Mouse (Mus musculus): ENCODE measurements around the gene Dxo. TPM values are rescaled to one million over a fixed set of nuclear protein-coding genes. Genes with fewer than 3 reads are reported as not detected.
"Not testable (repeated sequence)": the region's sequence is repeated elsewhere in the genome, so short reads cannot be mapped to it uniquely, and the experiment has no call there.

Dxo gene
- polyA plus RNA-seq, 1 experiment from 2014 or later = 39.9 TPM

DNA sequence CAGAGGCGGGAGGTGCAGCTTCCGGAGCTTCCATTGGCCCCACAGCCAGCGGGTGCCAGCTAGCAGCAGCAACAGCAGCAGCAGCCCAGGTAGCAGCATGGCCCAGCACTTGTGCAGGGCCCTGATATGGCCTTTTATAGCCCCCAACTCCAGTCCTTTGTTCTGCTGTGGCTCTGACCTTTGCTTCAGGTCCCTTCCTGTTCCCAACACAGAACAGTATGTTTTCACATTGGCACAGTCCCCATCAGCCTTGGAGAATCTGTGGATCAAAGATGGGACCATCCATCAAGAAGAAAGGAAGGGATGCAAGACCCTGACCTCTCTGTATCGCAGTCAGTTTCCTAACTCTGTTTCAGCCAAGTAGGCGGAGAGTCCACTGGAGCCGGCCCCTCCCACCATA is 32.5 kb upstream of the Dxo start, which contains the start of gene Cyp21a1:
Gene Cyp21a1 (minus strand): TSS at position 261 of the 400 bp plus-strand sequence.
- not testable (repeated sequence) for H3K4me3 ChIP-seq; H3K4me2 ChIP-seq; H3K4me1 ChIP-seq (replicated peaks); H3K27ac ChIP-seq (ENCODE audit: poor library complexity, severe bottlenecking); H3K36me3 ChIP-seq; H3K9me3 ChIP-seq (replicated peaks); H3K27me3 ChIP-seq (replicated peaks); ATAC-seq (ENCODE audit: insufficient number of reproducible peaks, low FRiP score); H3K9ac ChIP-seq
- WGBS = 81% methylated on average over 6 of the region's 6 CpGs

- no peaks in the 10 kb centered on the region for H3K4me1 ChIP-seq (replicated peaks)
- no peak overlapping the region for H3K4me3 ChIP-seq
- no peak for ATAC-seq (ENCODE audit: insufficient number of reproducible peaks, low FRiP score)
- no peak overlapping the region for H3K27ac ChIP-seq (ENCODE audit: poor library complexity, severe bottlenecking)
- H3K36me3 ChIP-seq = no peaks in the 10 kb centered on the region
- WGBS = 73% methylated on average over 6 of the region's 6 CpGs
- peaks cover 8% of the 10 kb centered on the region for H3K9me3 ChIP-seq (replicated peaks)
- H3K9ac ChIP-seq = no peak overlapping the region
- no peaks in the 10 kb centered on the region for H3K27me3 ChIP-seq (replicated peaks)
- H3K4me2 ChIP-seq = no peak overlapping the region
Observed at GRCm38 (mm10) chr17:34804871-34805562, 31.8 kb upstream of the Dxo start.

DNA sequence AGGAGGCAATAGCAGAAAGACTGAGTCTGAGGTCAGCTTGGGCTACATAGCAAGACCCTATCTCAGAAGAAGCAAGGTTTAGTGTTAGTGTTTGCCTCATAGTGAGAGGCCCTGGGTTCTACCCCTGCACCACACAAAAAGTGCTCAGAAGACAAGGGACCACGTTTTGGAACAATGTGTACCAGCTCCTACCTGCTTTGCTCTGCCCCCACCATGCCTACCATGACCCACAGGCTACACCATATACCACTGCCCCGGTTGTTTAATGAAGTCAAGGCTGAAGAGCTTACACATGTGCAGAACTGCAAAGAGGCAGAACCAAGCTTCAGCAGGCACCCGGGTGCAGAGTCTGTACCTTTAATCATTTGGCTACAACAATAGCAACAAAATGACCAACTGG is 29.6 kb upstream of the Dxo start:
- Histone ChIP-seq H3K27ac (ENCODE audit: poor library complexity, severe bottlenecking) (no peak overlapping the region), H3K4me1 (replicated peaks) (no peaks in the 10 kb centered on the region), H3K9ac (no peak overlapping the region), H3K36me3 (no peaks in the 10 kb centered on the region), H3K4me3 (no peak overlapping the region), H3K4me2 (no peak overlapping the region), H3K9me3 (replicated peaks) (peaks cover 8% of the 10 kb centered on the region), H3K27me3 (replicated peaks) (peaks cover 5% of the 10 kb centered on the region; the same call in 1 of the 2 replicates)
- ATAC-seq (ENCODE audit: insufficient number of reproducible peaks, low FRiP score) = no peak
- 62% methylated on average over 3 of the region's 3 CpGs for WGBS

GRCm38 (mm10) chr17:34808599-34809205 is 28.1 kb upstream of the Dxo start:
- Histone ChIP-seq H3K27ac (ENCODE audit: poor library complexity, severe bottlenecking) (no peak overlapping the region), H3K4me2 (no peak overlapping the region), H3K4me3 (no peak overlapping the region), H3K9me3 (replicated peaks) (peaks cover 8% of the 10 kb centered on the region), H3K36me3 (no peaks in the 10 kb centered on the region), H3K27me3 (replicated peaks) (peaks cover 8% of the 10 kb centered on the region), H3K4me1 (replicated peaks) (no peaks in the 10 kb centered on the region), H3K9ac (no peak overlapping the region)
- WGBS = 74% methylated on average over 6 of the region's 6 CpGs
- no peak for ATAC-seq (ENCODE audit: insufficient number of reproducible peaks, low FRiP score)

- H3K9ac ChIP-seq; H3K4me3 ChIP-seq; ATAC-seq (ENCODE audit: insufficient number of reproducible peaks, low FRiP score); H3K27ac ChIP-seq (ENCODE audit: poor library complexity, severe bottlenecking); H3K36me3 ChIP-seq; H3K4me1 ChIP-seq (replicated peaks); H3K27me3 ChIP-seq (replicated peaks); H3K9me3 ChIP-seq (replicated peaks); H3K4me2 ChIP-seq: not testable (repeated sequence)
- WGBS = 78% methylated on average over 5 of the region's 5 CpGs
Observed at GRCm38 (mm10) chr17:34810411-34810810, 26.4 kb upstream of the Dxo start.

- not testable (repeated sequence) for H3K4me3 ChIP-seq; H3K4me1 ChIP-seq (replicated peaks); H3K9ac ChIP-seq; H3K4me2 ChIP-seq; ATAC-seq (ENCODE audit: insufficient number of reproducible peaks, low FRiP score); H3K27me3 ChIP-seq (replicated peaks); H3K9me3 ChIP-seq (replicated peaks); H3K27ac ChIP-seq (ENCODE audit: poor library complexity, severe bottlenecking); H3K36me3 ChIP-seq
- whole genome bisulfite sequencing = 73% methylated on average over 8 of the region's 8 CpGs
Observed at GRCm38 (mm10) chr17:34810811-34811210, 26.0 kb upstream of the Dxo start.

- Histone ChIP-seq H3K36me3 (no peaks in the 10 kb centered on the region), H3K9ac (no peak overlapping the region; the same call in 1 of the 2 replicates), H3K27ac (ENCODE audit: poor library complexity, severe bottlenecking) (no peak overlapping the region), H3K9me3 (replicated peaks) (no peaks in the 10 kb centered on the region), H3K4me1 (replicated peaks) (no peaks in the 10 kb centered on the region), H3K27me3 (replicated peaks) (peaks cover 12% of the 10 kb centered on the region), H3K4me2 (no peak overlapping the region), H3K4me3 (no peak overlapping the region)
- 58% methylated on average over 15 of the region's 15 CpGs for WGBS
- no peak for ATAC-seq (ENCODE audit: insufficient number of reproducible peaks, low FRiP score)
Observed at GRCm38 (mm10) chr17:34811275-34811674, 25.5 kb upstream of the Dxo start.

DNA sequence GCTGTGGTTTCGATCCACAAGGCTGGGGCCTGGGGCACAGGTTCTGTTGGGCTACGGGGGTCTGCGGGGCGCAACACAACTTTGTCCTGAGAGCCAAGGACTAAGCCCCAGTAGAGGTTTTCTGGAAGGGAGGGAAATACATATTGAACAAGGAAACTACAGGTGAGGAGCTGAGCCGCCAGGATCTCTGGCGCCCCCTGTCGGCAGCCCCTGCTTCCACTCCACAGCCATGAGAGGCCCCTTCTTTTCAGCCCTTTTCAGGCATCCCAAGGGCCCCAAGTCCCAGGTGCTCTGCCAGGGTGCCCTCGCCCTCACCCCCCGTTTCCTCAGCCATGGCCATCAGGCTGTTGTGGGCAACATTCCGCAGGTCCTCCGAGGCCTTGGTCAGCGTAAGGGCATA is 23.1 kb upstream of the Dxo start:
- H3K9ac ChIP-seq; H3K4me1 ChIP-seq (replicated peaks); ATAC-seq (ENCODE audit: insufficient number of reproducible peaks, low FRiP score); H3K36me3 ChIP-seq; H3K4me3 ChIP-seq; H3K4me2 ChIP-seq; H3K27ac ChIP-seq (ENCODE audit: poor library complexity, severe bottlenecking); H3K9me3 ChIP-seq (replicated peaks): not testable (repeated sequence)
- WGBS = 55% methylated on average over 12 of the region's 12 CpGs
- peaks cover 13% of the 10 kb centered on the region for H3K27me3 ChIP-seq (replicated peaks)

GRCm38 (mm10) chr17:34814818-34815370 is 21.9 kb upstream of the Dxo start:
- Histone ChIP-seq H3K9me3 (replicated peaks) (no peaks in the 10 kb centered on the region), H3K9ac (no peak overlapping the region), H3K4me3 (no peak overlapping the region), H3K27me3 (replicated peaks) (peaks cover 13% of the 10 kb centered on the region), H3K36me3 (no peaks in the 10 kb centered on the region), H3K4me1 (replicated peaks) (no peaks in the 10 kb centered on the region), H3K4me2 (no peak overlapping the region), H3K27ac (ENCODE audit: poor library complexity, severe bottlenecking) (no peak overlapping the region)
- WGBS = 68% methylated on average over 7 of the region's 7 CpGs
- no peak for ATAC-seq (ENCODE audit: insufficient number of reproducible peaks, low FRiP score)

- 92% methylated on average over 1 of the region's 1 CpGs for WGBS
- peaks cover 76% of the 10 kb centered on the region for H3K36me3 ChIP-seq
- not testable (repeated sequence) for ATAC-seq (ENCODE audit: insufficient number of reproducible peaks, low FRiP score)
Observed at GRCm38 (mm10) chr17:34830776-34831175, 6.0 kb upstream of the Dxo start.

DNA sequence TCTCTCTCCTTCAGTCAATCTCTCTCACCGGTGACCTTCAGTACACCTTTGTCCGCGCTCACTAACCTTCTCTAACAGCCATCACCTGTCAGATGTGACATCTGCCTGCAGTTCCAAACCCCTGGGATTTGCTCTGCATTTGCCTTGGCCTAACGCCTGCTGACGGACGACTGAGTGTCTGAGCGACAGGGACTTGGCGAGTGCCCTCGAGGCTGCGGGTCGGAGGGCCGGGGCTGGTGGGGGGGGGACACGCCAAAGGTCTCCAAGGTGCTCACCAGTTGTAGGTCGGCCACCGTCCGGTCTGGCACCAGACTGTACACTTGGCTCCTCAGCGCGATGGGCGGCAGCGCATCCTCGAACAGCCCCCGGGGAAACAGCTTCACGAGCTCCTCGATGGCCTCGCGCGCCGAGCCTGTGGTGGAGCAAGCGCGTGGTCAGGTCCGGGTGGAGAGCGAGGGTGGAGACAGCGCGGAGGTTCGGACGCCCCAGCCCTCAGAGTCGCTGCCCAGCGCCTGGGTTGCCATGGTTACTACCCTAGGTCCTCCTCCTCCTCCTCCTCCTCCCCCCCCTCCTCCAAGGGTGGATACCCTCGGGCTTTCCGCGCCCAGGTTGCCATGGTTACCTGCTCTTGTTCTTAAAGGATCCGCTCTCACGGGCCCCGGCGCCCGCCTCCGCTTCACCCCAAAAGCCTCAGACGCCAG is 514 bp upstream of the Dxo start:
- peaks cover 54% of the 10 kb centered on the region for H3K36me3 ChIP-seq
- H3K27ac ChIP-seq (ENCODE audit: poor library complexity, severe bottlenecking) = 0 out of 2 replicates have a peak overlapping the region, but pooled peaks have one; percentile 3
- H3K4me3 ChIP-seq = peak overlapping the region; percentile 92
- peaks cover 26% of the 10 kb centered on the region for H3K4me1 ChIP-seq (replicated peaks)
- WGBS = 4% methylated on average over 48 of the region's 48 CpGs
- peak overlapping the region; percentile 76 for H3K9ac ChIP-seq
- ATAC-seq (ENCODE audit: insufficient number of reproducible peaks, low FRiP score) = peak; percentile 88
- peaks cover 2% of the 10 kb centered on the region; the same call in 1 of the 2 replicates for H3K9me3 ChIP-seq (replicated peaks)
- H3K4me2 ChIP-seq = peak overlapping the region; percentile 97
- H3K27me3 ChIP-seq (replicated peaks) = no peaks in the 10 kb centered on the region

More at GRCm38 (mm10) chr17:34830776-34831175, 6.0 kb upstream of the Dxo start:
- not testable (repeated sequence) for H3K4me2 ChIP-seq; H3K9ac ChIP-seq; H3K27ac ChIP-seq (ENCODE audit: poor library complexity, severe bottlenecking); H3K4me1 ChIP-seq (replicated peaks); H3K4me3 ChIP-seq; H3K27me3 ChIP-seq (replicated peaks)
- peaks cover 17% of the 10 kb centered on the region for H3K9me3 ChIP-seq (replicated peaks)
